Mouse (Mus musculus) kidney, embryonic 16.5 days (tissue): ENCODE results near the gene Tmem207. TPM values are rescaled to one million over a fixed set of nuclear protein-coding genes. Genes with fewer than 3 reads are reported as not detected.

Source experiments
- ATAC-seq: fragments of 200-750 bp; cut with Nextera tagmentation; 2 replicates; pipeline ENCODE4 v1.8.0; 2017; ENCODE audit warnings: moderate TSS enrichment; ENCODE audit not compliant: low FRiP score, low TSS enrichment
- H3K27ac ChIP-seq: fragments of 300-500 bp; sonication (generic); 2 replicates; pipeline ENCODE4 v1.5.1; 2014; ENCODE audit warnings: low read length
- H3K27me3 ChIP-seq: fragments of 300-500 bp; sonication (generic); 2 replicates; pipeline ENCODE4 v1.6.1; 2014; ENCODE audit warnings: low read length, control low read depth, mixed read lengths; ENCODE audit not compliant: insufficient read depth
- H3K36me3 ChIP-seq: fragments of 300-500 bp; sonication (generic); 2 replicates; pipeline ENCODE4 v1.6.1; 2014; ENCODE audit warnings: low read length, control low read depth, mixed read lengths; ENCODE audit not compliant: insufficient read depth
- H3K4me1 ChIP-seq: fragments of 300-500 bp; sonication (generic); 2 replicates; pipeline ENCODE4 v1.6.1; 2014; ENCODE audit warnings: low read length, control low read depth, mixed read lengths; ENCODE audit not compliant: insufficient read depth
- H3K4me2 ChIP-seq: fragments of 300-500 bp; sonication (generic); replicated peaks from 2 replicates; pipeline ENCODE4 v1.6.1; 2014; ENCODE audit warnings: low read depth, low read length
- H3K4me3 ChIP-seq: fragments of 300-500 bp; sonication (generic); 2 replicates; pipeline ENCODE4 v1.5.1; 2014; ENCODE audit warnings: mild to moderate bottlenecking, low read length
- H3K9ac ChIP-seq: fragments of 300-500 bp; sonication (generic); replicated peaks from 2 replicates; pipeline ENCODE4 v1.6.1; 2014; ENCODE audit warnings: low read length
- H3K9me3 ChIP-seq: fragments of 300-500 bp; sonication (generic); 2 replicates; pipeline ENCODE4 v1.6.1; 2016; ENCODE audit warnings: low read length, control low read depth
- WGBS: fragments of 180-500 bp; shearing (Covaris S2); extraction: QIAGEN DNeasy Blood & Tissue Kit; methylation state at CpG from one replicate; pipeline ENCODE4 v1.1.7; 2014; 5-methylcytosine and 5-hydroxymethylcytosine counted together
- polyA plus RNA-seq: library from polyadenylated mRNA; unstranded; fragments of >200 nt; fragmentation: Nextera tagmentation; extraction: Ambion mirVana; gene quantifications from 2 replicates; pipeline ENCODE4 v1.2.1, GENCODE M21; 2015

The Tmem207 gene
- 0.21 TPM in 1 of 2 replicates, not detected in the other for polyA plus RNA-seq

DNA sequence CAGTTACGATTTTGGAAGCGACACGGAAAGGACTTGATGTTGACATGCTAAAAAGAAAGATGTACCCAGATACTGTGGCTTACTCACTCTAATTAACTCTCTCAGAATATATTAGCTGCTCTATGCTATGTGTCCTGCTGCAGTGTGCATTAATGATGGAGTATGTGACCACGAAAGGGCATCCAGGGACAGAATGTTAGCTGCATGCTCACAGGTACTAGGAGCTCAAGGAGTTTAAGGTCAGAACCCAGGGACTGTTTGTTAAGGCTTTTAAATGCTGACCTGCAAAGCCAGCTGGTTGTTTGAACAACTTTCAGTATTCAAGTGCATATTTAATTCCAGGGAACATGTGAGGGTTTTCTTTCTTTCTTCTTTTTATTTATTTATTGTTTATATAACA, at the start of gene Tmem207:
TSS of gene Tmem207 (minus strand) at position 101 of the 400 bp plus-strand sequence.
- H3K4me2 ChIP-seq, result no peak within 1 kb of the TSS
- peaks cover 16% of the 10 kb centered on the region for H3K4me1 ChIP-seq
- WGBS, result 86% methylated on average over 4 of the region's 4 CpGs
- no peak for ATAC-seq
- H3K9me3 ChIP-seq, result no peaks in the 10 kb centered on the region
- H3K27ac ChIP-seq, result no peak within 1 kb of the TSS
- H3K4me3 ChIP-seq, result no peak within 1 kb of the TSS
- H3K36me3 ChIP-seq, result no peaks in the 10 kb centered on the region
- H3K27me3 ChIP-seq, result peaks cover 4% of the 10 kb centered on the region
- no peak within 1 kb of the TSS for H3K9ac ChIP-seq

DNA sequence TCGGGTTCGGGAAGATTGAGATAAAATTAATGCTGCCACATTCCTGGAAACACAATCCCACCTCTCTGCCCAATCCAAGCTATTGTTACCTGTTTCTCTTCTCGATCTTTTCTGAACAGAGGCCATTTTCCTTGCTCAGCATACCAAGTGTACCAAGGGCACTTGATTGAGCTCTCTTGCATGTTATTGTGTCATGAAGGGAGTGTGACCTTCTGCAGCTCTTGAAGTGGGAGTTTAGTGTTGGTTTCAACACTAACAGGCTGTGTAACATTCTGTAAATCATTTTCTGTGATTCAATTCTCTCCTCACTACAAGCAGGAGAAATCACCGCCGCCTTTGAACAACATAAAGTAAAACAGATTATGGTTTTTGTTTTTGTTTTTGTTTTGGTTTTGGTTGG, 47.6 kb upstream of the Tmem207 start:
- no peak overlapping the region for H3K9ac ChIP-seq
- H3K9me3 ChIP-seq, result no peaks in the 10 kb centered on the region
- WGBS, result 49% methylated on average over 5 of the region's 5 CpGs
- ATAC-seq, result no peak
- no peaks in the 10 kb centered on the region for H3K4me1 ChIP-seq
- no peak overlapping the region for H3K4me3 ChIP-seq
- no peak overlapping the region for H3K4me2 ChIP-seq
- H3K27ac ChIP-seq, result no peak overlapping the region
- no peaks in the 10 kb centered on the region for H3K36me3 ChIP-seq
- no peaks in the 10 kb centered on the region for H3K27me3 ChIP-seq

DNA sequence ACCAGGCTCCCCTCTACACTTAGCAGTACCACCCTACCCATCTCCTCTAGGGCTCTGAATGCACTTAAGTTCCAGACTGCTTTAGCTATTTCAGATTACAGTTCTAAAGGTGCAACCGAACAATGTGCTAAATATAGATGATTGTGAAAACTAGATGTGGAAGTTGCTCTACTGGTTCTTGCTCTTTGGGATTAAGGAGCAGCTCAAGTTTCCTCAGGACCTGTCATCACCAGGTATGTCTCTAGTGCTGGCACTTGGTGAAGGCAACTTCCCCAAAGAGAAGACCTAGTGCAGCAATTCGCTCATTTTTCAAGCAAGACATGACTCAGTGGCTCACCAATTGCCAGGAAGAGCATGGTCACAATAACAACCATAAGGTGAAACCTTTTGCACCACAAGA, 45.3 kb upstream of the Tmem207 start:
- Histone ChIP-seq H3K4me3 (no peak overlapping the region), H3K9me3 (no peaks in the 10 kb centered on the region), H3K36me3 (no peaks in the 10 kb centered on the region), H3K27ac (no peak overlapping the region), H3K9ac (no peak overlapping the region), H3K27me3 (no peaks in the 10 kb centered on the region), H3K4me1 (no peaks in the 10 kb centered on the region), H3K4me2 (no peak overlapping the region)
- no peak for ATAC-seq
- WGBS, result 89% methylated on average over 2 of the region's 2 CpGs

DNA sequence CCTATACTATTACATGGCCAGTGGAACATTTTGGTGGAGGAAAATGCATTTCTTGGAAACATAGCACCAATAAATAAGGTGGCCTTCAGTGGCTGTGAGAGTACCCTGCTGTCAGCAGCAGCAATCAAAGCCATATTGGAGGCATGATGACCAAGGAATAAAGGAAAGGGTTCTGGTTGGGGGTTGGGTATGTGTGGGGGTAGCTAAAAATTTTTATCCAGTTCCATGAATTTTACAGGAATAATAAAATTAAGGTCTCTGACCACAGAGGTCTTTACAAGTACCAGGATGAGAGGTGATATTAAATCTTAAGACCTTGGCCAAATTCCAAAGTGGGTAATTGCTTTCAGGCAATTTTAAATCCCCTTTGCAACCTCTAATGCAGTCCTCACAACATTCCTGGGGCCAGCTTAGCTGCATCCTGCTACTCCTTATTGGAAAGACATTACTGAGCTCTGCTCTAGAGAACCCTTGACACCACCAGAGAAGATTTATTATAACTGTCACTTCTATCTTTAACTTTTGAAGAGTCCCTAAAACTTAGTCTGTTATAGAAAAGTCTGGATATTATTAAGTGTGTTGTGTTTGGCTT, 42.9 kb upstream of the Tmem207 start:
- Histone ChIP-seq H3K9me3 (no peaks in the 10 kb centered on the region), H3K9ac (no peak overlapping the region), H3K36me3 (no peaks in the 10 kb centered on the region), H3K27me3 (no peaks in the 10 kb centered on the region), H3K4me2 (no peak overlapping the region), H3K4me3 (no peak overlapping the region), H3K4me1 (no peaks in the 10 kb centered on the region), H3K27ac (no peak overlapping the region)
- no peak for ATAC-seq

DNA sequence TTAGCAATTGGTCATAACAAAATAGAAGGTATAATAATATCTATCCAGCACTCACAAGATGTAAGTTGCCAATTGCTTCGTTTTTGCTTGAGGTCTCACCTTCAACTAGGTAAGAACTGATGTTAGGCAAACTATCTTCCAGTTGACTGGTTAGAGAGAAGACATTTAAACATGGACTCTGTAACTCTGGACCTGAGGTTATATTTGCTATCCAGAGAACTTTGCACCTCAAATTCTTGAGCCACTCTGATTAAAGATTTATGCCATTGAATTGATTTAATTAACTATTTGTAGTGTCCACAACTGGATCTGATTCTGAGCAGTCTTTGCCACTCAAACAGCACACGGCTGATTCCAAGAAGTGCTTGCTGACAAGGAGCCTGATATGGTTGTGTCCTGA, 36.2 kb upstream of the Tmem207 start:
- Histone ChIP-seq H3K36me3 (no peaks in the 10 kb centered on the region), H3K4me2 (no peak overlapping the region), H3K9ac (no peak overlapping the region), H3K4me3 (no peak overlapping the region), H3K27ac (no peak overlapping the region), H3K27me3 (no peaks in the 10 kb centered on the region), H3K9me3 (no peaks in the 10 kb centered on the region), H3K4me1 (no peaks in the 10 kb centered on the region)
- WGBS, result 75% methylated on average over 2 of the region's 2 CpGs
- no peak for ATAC-seq

DNA sequence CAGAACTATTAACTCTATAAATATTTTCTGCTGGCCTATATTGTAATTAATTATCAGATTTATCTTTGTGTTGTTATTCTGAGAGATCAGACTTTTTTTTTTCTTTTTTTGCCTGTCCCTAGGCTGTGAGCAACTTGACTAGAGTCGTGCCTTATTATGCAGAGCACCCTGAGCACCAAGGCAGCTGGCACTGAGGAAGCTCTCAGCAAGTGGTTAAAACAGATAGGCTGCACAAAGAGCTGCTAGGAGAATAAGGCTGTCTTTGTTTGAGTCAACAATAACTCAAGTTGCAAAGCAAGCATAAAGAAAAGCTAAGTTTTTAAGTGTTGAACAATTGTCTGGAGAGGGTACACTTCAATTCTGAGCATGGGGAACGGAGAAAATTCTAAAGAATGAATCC, 35.2 kb upstream of the Tmem207 start:
- Histone ChIP-seq H3K9me3 (no peaks in the 10 kb centered on the region), H3K27ac (no peak overlapping the region), H3K4me3 (no peak overlapping the region), H3K4me2 (no peak overlapping the region), H3K27me3 (no peaks in the 10 kb centered on the region), H3K4me1 (no peaks in the 10 kb centered on the region), H3K9ac (no peak overlapping the region), H3K36me3 (no peaks in the 10 kb centered on the region)
- no peak for ATAC-seq
- 63% methylated on average over 2 of the region's 2 CpGs for WGBS

DNA sequence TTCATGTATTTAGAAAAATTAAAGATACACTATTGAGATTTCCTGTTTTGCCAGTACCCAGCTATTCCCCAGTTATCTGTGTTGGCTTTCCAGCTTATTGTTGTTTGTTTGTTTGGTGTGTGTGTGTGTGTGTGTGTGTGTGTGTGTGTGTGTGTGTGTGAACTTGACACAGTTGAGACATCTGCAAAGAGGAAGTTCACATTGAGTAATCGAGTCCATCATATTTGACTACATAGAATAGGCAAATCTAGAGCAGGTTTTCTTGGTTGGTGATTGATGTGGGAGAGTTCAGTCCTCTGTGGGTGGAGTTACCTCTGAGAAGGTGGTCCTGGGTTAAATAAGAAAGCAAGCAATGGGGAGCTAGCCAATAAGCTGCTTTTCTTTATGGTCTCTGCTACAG, 32.2 kb upstream of the Tmem207 start:
- no peaks in the 10 kb centered on the region for H3K36me3 ChIP-seq
- H3K9ac ChIP-seq, result no peak overlapping the region
- H3K9me3 ChIP-seq, result no peaks in the 10 kb centered on the region
- H3K4me3 ChIP-seq, result no peak overlapping the region
- no peak overlapping the region for H3K27ac ChIP-seq
- H3K4me1 ChIP-seq, result no peaks in the 10 kb centered on the region
- H3K4me2 ChIP-seq, result no peak overlapping the region
- no peak for ATAC-seq
- H3K27me3 ChIP-seq, result no peaks in the 10 kb centered on the region
- WGBS, result 84% methylated on average over 1 of the region's 1 CpGs

DNA sequence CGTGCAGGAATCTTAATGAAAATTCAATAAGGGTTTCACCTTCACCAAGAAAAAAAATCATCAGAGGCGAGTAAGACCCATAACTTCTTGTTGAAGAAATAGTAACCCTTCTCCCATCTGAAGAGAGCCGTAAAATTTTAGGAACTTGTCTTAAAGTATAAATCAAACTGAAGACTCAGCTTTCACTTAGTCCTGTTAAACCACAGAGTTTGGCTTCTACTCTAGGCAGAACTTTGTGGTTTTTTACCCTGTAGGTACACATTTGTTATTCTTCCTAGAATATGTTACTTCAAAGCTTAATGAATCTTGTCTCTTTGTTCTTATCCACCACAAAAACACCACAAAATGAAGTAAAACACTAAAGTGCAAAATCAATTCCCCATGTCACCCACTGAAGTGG, 25.7 kb upstream of the Tmem207 start:
- no peak overlapping the region for H3K4me2 ChIP-seq
- WGBS, result 37% methylated on average over 3 of the region's 3 CpGs
- no peak overlapping the region for H3K4me3 ChIP-seq
- H3K4me1 ChIP-seq, result no peaks in the 10 kb centered on the region
- H3K27ac ChIP-seq, result no peak overlapping the region
- no peak for ATAC-seq
- 0 out of 2 replicates have a peak, but pooled peaks cover 2% of the 10 kb centered on the region for H3K27me3 ChIP-seq
- H3K9me3 ChIP-seq, result no peaks in the 10 kb centered on the region
- H3K9ac ChIP-seq, result no peak overlapping the region
- no peaks in the 10 kb centered on the region for H3K36me3 ChIP-seq

DNA sequence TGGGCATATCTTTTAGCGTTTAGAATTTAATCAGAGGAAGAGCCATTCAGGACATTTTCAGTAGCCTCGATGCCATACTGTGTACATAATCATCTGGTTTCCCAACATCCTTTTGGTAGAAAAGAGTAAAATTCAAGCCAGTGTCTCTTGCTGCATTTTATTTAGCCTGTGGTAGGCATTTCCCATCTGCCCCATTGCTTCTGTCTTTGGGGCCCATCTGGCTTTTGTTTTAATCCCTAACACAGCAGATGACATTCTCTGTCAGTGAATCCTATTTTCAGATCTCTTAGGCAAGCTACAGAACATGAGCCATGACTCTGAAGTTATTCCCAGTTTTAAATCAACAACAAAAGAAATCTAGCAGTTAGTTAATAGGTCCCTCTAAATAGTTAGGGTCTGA, 22.7 kb upstream of the Tmem207 start:
- Histone ChIP-seq H3K4me3 (no peak overlapping the region), H3K4me2 (no peak overlapping the region), H3K27me3 (0 out of 2 replicates have a peak, but pooled peaks cover 2% of the 10 kb centered on the region), H3K9me3 (no peaks in the 10 kb centered on the region), H3K4me1 (peaks cover 5% of the 10 kb centered on the region; the same call in 1 of the 2 replicates), H3K36me3 (no peaks in the 10 kb centered on the region), H3K27ac (no peak overlapping the region), H3K9ac (no peak overlapping the region)
- WGBS, result 96% methylated on average over 2 of the region's 2 CpGs
- ATAC-seq, result no peak

DNA sequence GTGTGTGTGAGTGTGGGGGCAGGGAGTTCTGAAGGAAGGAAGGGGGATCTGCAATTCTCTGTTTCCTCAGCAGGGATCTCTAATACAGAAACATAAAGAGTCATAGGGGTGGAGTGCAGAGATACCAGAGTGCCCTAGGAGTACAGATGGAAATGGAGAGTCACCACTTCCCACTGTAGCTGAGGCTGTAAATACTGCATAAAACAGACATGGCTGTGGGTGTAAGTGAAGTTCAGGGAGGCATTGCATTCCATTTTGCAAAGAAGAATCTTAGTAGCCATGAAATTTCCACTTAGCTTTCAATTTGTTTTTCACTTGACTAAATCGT, 20.3 kb upstream of the Tmem207 start:
- Histone ChIP-seq H3K9ac (no peak overlapping the region), H3K27ac (no peak overlapping the region), H3K4me2 (no peak overlapping the region), H3K36me3 (no peaks in the 10 kb centered on the region), H3K4me1 (peaks cover 5% of the 10 kb centered on the region; the same call in 1 of the 2 replicates), H3K9me3 (no peaks in the 10 kb centered on the region), H3K27me3 (no peaks in the 10 kb centered on the region), H3K4me3 (no peak overlapping the region)
- peak; percentile 31; the same call in 1 of the 2 replicates for ATAC-seq
- WGBS, result 75% methylated on average over 1 of the region's 1 CpGs
